Mouse (Mus musculus) myocyte (in vitro differentiated cells): Measurements from ENCODE around the gene Arap2.

Experiments
- E2F4 ChIP-seq: IDR thresholded peaks from one replicate; pipeline ENCODE4 v1.6.1; 2011; ENCODE audit warnings: mild to moderate bottlenecking, control low read depth, moderate library complexity; ENCODE audit not compliant: insufficient read depth
- POLR2A ChIP-seq: IDR thresholded peaks from one replicate; pipeline ENCODE4 v1.6.1; 2011; ENCODE audit warnings: low read depth, mild to moderate bottlenecking, control low read depth, moderate library complexity; ENCODE audit not compliant: insufficient read length
- POLR2AphosphoS2 ChIP-seq: IDR thresholded peaks from one replicate; pipeline ENCODE4 v1.6.1; 2011; ENCODE audit warnings: low read depth, control low read depth; ENCODE audit not compliant: insufficient read length
- SRF ChIP-seq: IDR thresholded peaks from one replicate; pipeline ENCODE4 v1.6.1; 2011; ENCODE audit warnings: low read depth; ENCODE audit not compliant: control insufficient read depth, insufficient read length
- USF1 ChIP-seq: IDR thresholded peaks from one replicate; pipeline ENCODE4 v1.6.1; 2011; ENCODE audit warnings: low read depth, mild to moderate bottlenecking, control low read depth, moderate library complexity

DNA sequence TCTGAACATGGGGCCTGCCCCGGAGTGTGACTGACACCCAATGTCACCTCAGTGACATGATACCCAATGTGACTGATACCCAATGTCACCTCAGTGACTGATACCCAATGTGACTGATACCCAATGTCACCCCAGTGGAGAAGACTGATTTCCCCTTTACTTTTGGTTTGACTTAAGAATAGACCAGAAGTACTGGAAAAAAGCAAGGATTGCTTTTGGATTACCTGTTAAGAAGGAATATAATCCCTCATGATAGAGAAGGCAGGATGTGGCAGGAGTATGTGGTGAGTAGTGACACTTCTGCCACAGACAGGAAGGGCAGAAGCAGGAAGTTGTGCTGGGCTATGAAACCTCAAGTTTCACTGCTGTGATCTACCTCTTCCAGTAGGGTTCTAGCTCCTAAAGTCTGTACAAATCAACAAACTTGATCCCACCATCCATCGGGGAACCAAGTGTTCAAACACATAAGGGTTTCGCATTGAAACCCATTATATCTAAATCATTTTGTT, 191.6 kb downstream of the Arap2 start:
- no peak for TF ChIP-seq SRF
- TF ChIP-seq USF1, result no peak
- no peak for TF ChIP-seq POLR2A
- no peak for TF ChIP-seq POLR2AphosphoS2
- no peak for TF ChIP-seq E2F4
